Mouse (Mus musculus) limb, embryonic 14.5 days (tissue): ENCODE measurements around the gene Dhrs7b. TPM values are rescaled to one million over a fixed set of nuclear protein-coding genes. Genes with fewer than 3 reads are reported as not detected.

Experiments used
- ATAC-seq: fragments of 200-750 bp; cut with Nextera tagmentation; 2 replicates; pipeline ENCODE4 v1.8.0; 2017; ENCODE audit warnings: low read depth, moderate number of reproducible peaks, moderate TSS enrichment; ENCODE audit not compliant: low FRiP score
- DNase-seq: peaks from one replicate; pipeline ENCODE4 v3.0.0-alpha.2; 2015; ENCODE audit warnings: low spot score
- H3K27ac ChIP-seq: fragments of 300-500 bp; sonication (generic); replicated peaks from 2 replicates; pipeline ENCODE4 v1.5.1; 2014; ENCODE audit warnings: low read depth, mild to moderate bottlenecking, low read length, moderate library complexity, mixed read lengths
- H3K27me3 ChIP-seq: fragments of 300-500 bp; sonication (generic); 2 replicates; pipeline ENCODE4 v1.6.1; 2014; ENCODE audit warnings: low read length, mixed read lengths; ENCODE audit not compliant: control insufficient read depth, insufficient read depth
- H3K36me3 ChIP-seq: fragments of 300-500 bp; sonication (generic); 2 replicates; pipeline ENCODE4 v1.6.1; 2014; ENCODE audit warnings: mild to moderate bottlenecking, low read length, moderate library complexity, mixed read lengths; ENCODE audit not compliant: control insufficient read depth, insufficient read depth
- H3K4me1 ChIP-seq: fragments of 300-500 bp; sonication (generic); 2 replicates; pipeline ENCODE4 v1.6.1; 2014; ENCODE audit warnings: antibody characterized with exemption, low read length, mixed read lengths; ENCODE audit not compliant: control insufficient read depth, insufficient read depth
- H3K4me2 ChIP-seq: fragments of 300-500 bp; sonication (generic); replicated peaks from 2 replicates; pipeline ENCODE4 v1.6.1; 2014; ENCODE audit warnings: low read depth, mild to moderate bottlenecking, low read length, moderate library complexity; ENCODE audit not compliant: severe bottlenecking
- H3K4me3 ChIP-seq: fragments of 300-500 bp; sonication (generic); replicated peaks from 2 replicates; pipeline ENCODE4 v1.5.1; 2014; ENCODE audit warnings: low read length
- H3K9ac ChIP-seq: fragments of 300-500 bp; sonication (generic); 2 replicates; pipeline ENCODE4 v1.6.1; 2014; ENCODE audit warnings: mild to moderate bottlenecking, low read depth, low read length, moderate library complexity; ENCODE audit not compliant: severe bottlenecking
- H3K9me3 ChIP-seq: fragments of 300-500 bp; sonication (generic); 2 replicates; pipeline ENCODE4 v1.6.1; 2016; ENCODE audit warnings: low read length; ENCODE audit not compliant: control insufficient read depth
- POLR2A ChIP-seq: fragments of 200-500 bp; IDR thresholded peaks from 2 replicates; pipeline ENCODE4 v1.8.0; 2012; ENCODE audit warnings: inconsistent platforms, mild to moderate bottlenecking, moderate library complexity, borderline replicate concordance; ENCODE audit not compliant: insufficient read depth, insufficient read length; ENCODE audit errors: extremely low read depth
- WGBS: fragments of 180-500 bp; shearing (Covaris S2); extraction: QIAGEN DNeasy Blood & Tissue Kit; methylation state at CpG from one replicate; pipeline ENCODE4 v1.1.7; 2014; 5-methylcytosine and 5-hydroxymethylcytosine counted together
- polyA plus RNA-seq, 2 experiments: library from polyadenylated mRNA; depleted of rRNA in 1 of 2; stranded (reverse) in 1 of 2; unstranded in 1 of 2; fragments of >200 nt; fragmentation: Nextera tagmentation in 1 of 2; extraction: Ambion mirVana in 1 of 2; gene quantifications; 2 replicates each; pipeline versions ENCODE4 v1.2.1 to v1.2.3; 2012 to 2014

The Dhrs7b gene
- polyA plus RNA-seq, 2 experiments = 17.3 to 32.4 TPM

DNA sequence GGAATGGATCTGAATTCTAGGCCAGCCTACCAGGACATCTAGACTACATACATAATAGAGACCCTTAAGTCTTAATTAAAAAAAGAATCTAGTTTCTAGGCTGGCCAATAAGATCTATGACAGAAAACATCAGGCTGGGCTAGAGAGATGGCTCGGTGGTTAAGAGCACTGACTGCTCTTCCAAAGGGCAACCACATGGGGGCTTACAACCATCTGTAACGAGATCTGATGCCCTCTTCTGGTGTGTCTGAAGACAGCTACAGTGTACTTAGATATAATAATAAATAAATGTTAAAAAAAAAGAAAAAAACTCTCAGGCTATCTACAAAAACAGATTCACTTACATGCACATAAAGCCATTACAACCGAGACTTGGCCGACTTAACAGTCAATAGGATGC lies 30.5 kb upstream of the Dhrs7b start:
- 83% methylated on average over 4 of the region's 4 CpGs for WGBS
- ATAC-seq = no peak
- H3K9ac ChIP-seq = no peak overlapping the region

DNA sequence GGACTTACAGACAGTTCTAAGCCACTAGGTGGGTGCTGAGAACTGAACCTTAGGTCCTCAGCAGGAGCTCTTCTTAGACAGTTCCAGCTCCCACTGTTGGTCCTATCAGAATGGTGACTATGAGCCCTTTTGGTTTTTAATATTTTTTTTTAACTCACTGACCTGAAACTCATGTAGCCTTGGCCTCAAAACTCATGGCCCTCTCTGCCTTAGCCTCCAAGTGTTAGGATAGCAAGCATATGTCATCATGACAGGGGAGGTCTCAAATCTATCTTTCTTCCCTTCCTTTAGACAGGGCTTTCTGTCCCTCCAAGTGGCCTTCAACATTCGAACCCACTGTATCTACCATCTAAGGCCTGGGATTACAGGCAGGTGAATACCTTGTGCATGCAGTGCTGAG lies 29.5 kb upstream of the Dhrs7b start:
- no peaks in the 10 kb centered on the region for H3K9me3 ChIP-seq
- peaks cover 26% of the 10 kb centered on the region for H3K36me3 ChIP-seq
- WGBS = 81% methylated on average over 1 of the region's 1 CpGs
- H3K4me2 ChIP-seq = no peak overlapping the region
- no peaks in the 10 kb centered on the region for H3K27me3 ChIP-seq
- no peak overlapping the region for H3K9ac ChIP-seq
- ATAC-seq (no peak), DNase-seq (no peak)
- no peak for TF ChIP-seq POLR2A
- no peak overlapping the region for H3K27ac ChIP-seq
- no peak overlapping the region for H3K4me3 ChIP-seq
- no peaks in the 10 kb centered on the region for H3K4me1 ChIP-seq

More for the DNA sequence above, 30.5 kb upstream of the Dhrs7b start:
- H3K27ac ChIP-seq = no peak overlapping the region
- peaks cover 27% of the 10 kb centered on the region for H3K36me3 ChIP-seq
- H3K4me3 ChIP-seq = no peak overlapping the region
- no peak for DNase-seq
- no peaks in the 10 kb centered on the region for H3K9me3 ChIP-seq
- no peaks in the 10 kb centered on the region for H3K4me1 ChIP-seq
- TF ChIP-seq POLR2A = no peak
- no peaks in the 10 kb centered on the region for H3K27me3 ChIP-seq
- no peak overlapping the region for H3K4me2 ChIP-seq

DNA sequence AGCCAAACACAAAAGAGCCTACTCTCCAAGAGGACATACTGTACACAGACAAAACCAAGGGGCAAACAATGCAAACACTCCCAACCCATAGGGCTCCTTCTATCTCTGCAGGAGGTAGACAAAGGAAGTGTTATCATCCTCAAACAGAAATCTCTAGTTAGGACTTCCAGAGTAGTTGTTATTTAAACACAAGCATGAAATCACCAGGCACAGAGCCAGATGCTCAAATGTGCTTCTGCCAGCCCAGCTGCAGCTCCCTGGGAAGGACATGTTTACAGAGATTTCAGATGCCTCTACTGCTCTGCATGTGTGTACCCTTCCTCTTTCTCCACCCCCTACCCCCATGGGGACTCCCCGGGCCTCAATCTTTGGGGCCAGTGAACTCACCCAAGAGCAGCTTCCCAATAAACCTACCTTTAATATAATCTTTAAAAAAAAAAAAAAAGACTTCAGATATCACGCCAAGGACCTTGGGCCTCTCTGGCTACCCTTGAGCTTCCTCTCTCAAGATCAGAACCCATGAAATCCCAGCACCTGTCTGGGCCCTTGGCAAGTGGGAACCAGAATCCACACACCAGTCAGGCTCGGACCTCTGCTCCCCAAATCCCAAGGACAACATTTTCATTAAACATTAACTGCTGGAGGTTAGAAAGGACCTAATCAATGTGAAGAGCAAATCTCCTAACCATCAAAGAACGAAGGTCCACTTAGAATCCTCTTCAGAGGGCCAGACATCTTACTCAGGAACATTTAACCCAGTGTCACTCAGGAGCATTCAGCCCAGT lies 22.0 kb upstream of the Dhrs7b start:
- H3K27ac ChIP-seq = no peak overlapping the region
- no peak for TF ChIP-seq POLR2A
- 0 out of 2 replicates have a peak overlapping the region, but pooled peaks have one; percentile 5 for H3K4me2 ChIP-seq
- no peak overlapping the region for H3K4me3 ChIP-seq
- no peak overlapping the region for H3K9ac ChIP-seq
- H3K9me3 ChIP-seq = no peaks in the 10 kb centered on the region
- ATAC-seq = no peak
- 85% methylated on average over 4 of the region's 4 CpGs for WGBS
- peaks cover 15% of the 10 kb centered on the region; the same call in 1 of the 2 replicates for H3K4me1 ChIP-seq
- DNase-seq = no peak
- peaks cover 3% of the 10 kb centered on the region; the same call in 1 of the 2 replicates for H3K36me3 ChIP-seq
- H3K27me3 ChIP-seq = no peaks in the 10 kb centered on the region

DNA sequence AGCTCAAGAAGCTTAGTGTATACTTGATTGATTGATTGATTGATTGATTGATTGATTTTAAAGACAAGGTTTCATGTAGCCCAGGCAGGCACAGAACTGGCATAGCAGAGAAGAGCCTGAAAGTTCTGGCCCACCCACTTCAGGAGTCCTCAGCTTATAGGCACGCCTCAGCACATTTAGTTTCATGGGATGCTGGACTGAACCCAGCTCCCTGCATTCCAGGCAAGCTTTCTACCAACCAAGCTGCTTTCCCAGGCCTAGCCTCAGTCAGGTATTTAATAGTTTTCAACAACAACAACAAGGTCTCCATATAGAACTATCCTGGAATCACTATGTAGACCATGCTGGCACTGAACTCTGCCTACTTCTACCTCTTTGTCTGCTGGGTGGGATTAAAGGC lies 20.9 kb upstream of the Dhrs7b start:
- peaks cover 15% of the 10 kb centered on the region; the same call in 1 of the 2 replicates for H3K4me1 ChIP-seq
- no peak overlapping the region for H3K27ac ChIP-seq
- no peaks in the 10 kb centered on the region for H3K27me3 ChIP-seq
- DNase-seq (no peak), ATAC-seq (no peak)
- H3K9me3 ChIP-seq = no peaks in the 10 kb centered on the region
- H3K36me3 ChIP-seq = no peaks in the 10 kb centered on the region
- no peak overlapping the region for H3K9ac ChIP-seq
- 0 out of 2 replicates have a peak overlapping the region, but pooled peaks have one; percentile 50 for H3K4me3 ChIP-seq
- 38% methylated on average over 1 of the region's 1 CpGs for WGBS
- TF ChIP-seq POLR2A = no peak
- H3K4me2 ChIP-seq = peak overlapping the region; percentile 81

DNA sequence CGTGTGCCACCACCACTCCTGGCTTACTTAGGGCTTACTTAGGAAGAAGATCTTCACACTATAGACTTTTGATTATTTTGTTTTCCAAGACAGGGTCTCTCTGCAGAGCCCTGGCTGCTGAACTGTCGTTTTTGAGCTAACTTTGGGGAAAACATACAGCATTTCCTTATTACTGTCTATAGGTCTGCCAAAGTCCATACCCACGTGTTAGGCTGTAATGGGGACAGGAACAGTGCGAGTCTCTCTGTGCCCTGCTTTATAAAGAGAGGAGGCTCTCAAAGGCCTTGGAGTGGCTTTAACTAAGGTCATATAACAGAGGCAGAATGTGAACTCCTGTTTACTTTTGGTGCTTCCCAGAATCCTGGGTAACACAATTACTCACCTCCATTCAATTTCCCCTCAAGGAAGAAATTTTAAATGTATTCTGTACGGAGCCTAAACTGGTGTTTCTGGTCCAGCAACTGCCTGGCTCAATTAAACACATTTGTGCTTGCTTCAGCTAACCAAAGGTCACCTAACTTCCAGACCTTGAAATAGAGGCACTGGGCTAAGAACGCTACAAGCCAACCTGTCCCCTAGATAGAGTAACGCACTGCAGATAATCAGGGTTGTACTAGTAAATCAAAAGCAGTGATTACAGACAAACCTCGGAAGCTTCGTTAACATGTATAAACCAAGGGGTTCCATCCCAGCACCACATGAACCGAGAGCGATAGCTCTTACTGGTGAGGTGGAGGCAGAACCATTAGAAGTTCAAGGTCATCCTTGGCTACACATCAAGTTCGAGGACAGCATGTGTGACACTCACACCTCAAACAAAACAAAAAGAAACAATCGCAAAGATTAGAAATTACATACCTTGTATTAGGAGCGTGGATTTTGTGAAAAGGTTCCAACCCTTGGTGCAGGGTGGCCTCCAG lies 20.1 kb upstream of the Dhrs7b start:
- H3K27ac ChIP-seq = no peak overlapping the region
- no peaks in the 10 kb centered on the region for H3K27me3 ChIP-seq
- no peaks in the 10 kb centered on the region for H3K9me3 ChIP-seq
- H3K36me3 ChIP-seq = no peaks in the 10 kb centered on the region
- ATAC-seq (no peak), DNase-seq (no peak)
- peaks cover 15% of the 10 kb centered on the region; the same call in 1 of the 2 replicates for H3K4me1 ChIP-seq
- TF ChIP-seq POLR2A = no peak
- peak overlapping the region; percentile 50 for H3K9ac ChIP-seq
- peak overlapping the region; percentile 50 for H3K4me3 ChIP-seq
- 8% methylated on average over 14 of the region's 14 CpGs for WGBS
- peak overlapping the region; percentile 81 for H3K4me2 ChIP-seq
